Mouse (Mus musculus) frontal cortex, adult 2 months (tissue): ENCODE data around the gene Cryz. TPM values are rescaled to one million over a fixed set of nuclear protein-coding genes. Genes with fewer than 3 reads are reported as not detected.
A peak's percentile ranks its signal among the peaks of the same experiment; 100 is the strongest.
"Not testable (repeated sequence)": the region's sequence is repeated elsewhere in the genome, so short reads cannot be mapped to it uniquely, and the experiment has no call there.

ENCODE experiments used
- DNase-seq, 2 experiments: peaks; one replicate each; pipeline ENCODE4 v3.0.0; 2022; ENCODE audit warnings: low spot score in 1 of 2; ENCODE audit errors: extremely low spot score in 1 of 2
- polyA plus RNA-seq: library from polyadenylated mRNA; depleted of rRNA; stranded (reverse); fragments of >200 nt; gene quantifications from 2 replicates; pipeline ENCODE4 v1.2.3, GENCODE M21; 2012

The Cryz gene
- polyA plus RNA-seq, 1 experiment = 16.0 TPM

DNA sequence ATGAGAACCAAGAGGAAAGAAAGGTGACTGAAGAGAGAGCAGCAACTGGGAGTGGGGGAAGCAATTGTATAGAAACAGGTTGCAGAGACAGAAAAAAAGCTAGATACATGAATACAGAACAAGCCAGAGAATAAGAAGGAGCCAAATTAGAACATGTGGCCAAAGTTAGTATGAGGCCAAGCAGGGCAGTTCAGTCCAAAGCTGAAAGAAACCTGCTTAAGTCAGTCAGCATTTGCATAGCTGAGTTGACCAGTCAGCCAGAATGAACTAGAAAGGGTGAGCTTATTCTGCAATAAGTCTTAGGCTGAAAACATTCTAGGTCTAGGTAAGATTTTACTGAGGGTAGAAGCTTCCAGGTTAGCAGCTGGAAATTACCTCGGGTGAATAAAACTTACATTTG, 11.4 kb downstream of the Cryz start:
- no peak for DNase-seq

DNA sequence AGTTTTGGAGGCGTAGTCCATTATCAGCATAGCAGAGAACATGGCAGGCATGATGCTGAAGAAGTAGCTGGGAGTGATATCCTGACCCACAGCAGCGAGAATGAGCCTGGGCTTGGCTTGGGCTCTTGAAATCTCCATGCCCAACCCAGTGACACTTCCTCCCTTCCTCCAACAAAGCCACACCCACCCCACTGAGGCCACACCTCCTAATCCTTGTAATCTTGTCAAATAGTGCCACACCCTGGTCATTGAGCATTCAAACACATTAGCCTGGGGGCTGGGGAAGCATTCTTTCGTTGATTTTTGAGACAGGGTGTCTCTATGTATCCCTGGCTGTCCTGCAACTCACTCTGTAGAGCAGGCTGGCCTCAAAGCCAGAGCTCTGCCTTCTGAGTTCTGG, 15.4 kb downstream of the Cryz start:
- DNase-seq = no peak

DNA sequence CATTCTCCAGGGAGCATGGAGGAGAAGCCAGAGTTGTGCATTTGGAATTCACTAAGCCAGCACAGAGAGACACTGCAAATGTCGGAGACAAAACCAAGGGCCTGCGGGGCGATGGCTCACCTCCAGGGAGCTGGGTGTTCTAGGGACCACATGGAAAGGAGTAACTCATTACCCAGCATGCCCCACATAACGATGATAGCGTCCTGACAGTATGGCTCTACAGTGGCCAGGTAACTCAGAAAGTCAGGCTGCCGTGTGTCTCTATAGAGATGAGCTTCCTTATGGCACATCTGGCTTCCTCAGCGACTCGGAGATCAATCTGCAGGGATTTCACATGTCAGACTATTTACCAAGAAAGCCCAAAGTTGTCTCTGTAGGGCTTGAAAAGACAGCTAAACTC, 18.3 kb downstream of the Cryz start:
- no peak for DNase-seq

DNA sequence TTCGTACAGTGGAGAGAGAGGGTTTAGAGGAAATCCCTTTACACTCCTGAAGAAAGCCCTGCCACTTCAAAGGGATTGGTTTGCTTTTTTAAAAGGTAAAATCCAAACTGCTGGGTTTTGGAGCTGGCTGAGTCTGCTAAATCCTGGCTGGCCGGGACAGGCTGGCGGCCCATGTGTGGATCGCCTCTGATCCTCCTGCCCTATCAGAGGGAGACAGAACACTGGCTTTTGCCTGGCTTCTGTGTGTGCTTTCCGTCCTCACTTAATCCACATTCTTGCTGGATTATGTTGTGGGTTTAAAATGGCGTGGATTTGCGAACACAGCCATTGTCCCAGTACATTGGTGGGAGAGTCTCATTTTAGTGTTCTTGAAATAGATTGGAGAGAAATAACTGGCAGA, 18.8 kb downstream of the Cryz start:
- DNase-seq = no peak

DNA sequence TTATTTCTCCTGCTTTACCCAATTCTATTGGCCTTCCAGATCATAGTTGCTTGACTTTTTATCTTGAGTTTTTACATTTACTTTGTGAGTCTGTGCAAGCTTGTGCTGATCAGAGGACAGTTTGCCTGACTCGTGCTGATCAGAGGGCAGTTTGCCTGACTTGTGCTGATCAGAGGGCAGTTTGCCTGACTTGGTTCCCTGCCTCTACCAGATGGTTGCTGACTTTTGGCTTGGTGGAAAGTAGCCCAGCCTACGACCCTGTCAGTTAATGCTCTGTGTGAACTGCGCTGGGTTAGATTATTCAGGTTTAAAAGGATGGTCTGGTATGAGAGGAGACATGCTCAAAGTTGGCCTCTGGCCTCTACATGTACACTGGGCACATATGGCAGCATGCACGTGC, 19.6 kb downstream of the Cryz start:
- DNase-seq = no peak

DNA sequence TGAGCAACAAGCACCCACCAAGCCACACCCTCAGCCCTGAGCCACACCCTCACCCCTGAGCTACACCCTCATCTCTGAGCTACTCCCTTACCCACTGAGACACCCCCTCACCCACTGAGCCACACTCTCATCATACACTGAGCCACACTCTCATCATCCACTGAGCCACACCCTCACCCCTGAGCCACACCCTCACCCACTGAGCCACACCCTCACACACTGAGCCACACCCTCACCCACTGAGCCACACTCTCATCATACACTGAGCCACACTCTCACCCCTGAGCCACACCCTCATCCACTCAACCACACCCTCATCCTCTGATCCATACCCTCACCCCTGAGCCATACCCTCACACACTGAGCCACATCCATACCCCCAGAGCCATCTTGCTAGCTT, 31.8 kb downstream of the Cryz start:
- DNase-seq = no peak

DNA sequence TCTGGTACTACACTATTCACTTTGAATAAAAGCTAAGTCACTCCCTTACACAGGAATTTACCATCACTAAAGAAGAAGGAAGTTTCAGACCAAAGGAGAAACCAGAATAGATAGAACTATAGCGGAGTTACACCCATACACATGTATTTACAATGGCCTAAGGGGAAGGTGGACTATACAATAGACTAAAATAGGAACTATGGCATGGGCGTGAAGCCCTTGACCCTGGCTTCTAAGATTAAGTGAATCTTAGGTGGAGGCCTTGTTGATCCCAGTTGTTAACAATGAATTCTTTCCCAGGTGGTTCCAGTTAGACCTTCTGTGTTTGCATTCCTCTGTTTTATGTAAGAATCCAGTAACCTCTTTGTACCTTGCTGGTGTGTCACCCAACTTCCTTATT, 34.8 kb downstream of the Cryz start:
- DNase-seq = not testable (repeated sequence)

DNA sequence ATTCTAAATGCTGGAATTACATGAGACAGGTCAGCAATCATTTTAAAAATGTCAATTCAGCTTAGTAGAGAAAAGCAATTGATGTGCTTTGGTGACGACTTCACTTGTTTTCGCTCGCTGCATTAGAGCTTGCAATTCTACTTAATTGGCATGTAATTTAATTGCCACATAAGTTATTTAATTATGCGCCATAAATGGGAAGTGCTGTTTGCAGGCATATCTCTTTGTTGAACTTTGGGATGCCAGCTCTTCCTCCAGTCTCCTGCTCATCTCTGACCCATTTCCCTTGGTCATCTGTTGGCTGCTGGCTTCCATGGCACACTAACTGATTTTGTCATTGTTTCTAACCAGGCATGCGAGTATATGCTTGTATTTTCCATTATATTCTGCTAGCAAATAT, 36.6 kb downstream of the Cryz start:
- no peak for DNase-seq

DNA sequence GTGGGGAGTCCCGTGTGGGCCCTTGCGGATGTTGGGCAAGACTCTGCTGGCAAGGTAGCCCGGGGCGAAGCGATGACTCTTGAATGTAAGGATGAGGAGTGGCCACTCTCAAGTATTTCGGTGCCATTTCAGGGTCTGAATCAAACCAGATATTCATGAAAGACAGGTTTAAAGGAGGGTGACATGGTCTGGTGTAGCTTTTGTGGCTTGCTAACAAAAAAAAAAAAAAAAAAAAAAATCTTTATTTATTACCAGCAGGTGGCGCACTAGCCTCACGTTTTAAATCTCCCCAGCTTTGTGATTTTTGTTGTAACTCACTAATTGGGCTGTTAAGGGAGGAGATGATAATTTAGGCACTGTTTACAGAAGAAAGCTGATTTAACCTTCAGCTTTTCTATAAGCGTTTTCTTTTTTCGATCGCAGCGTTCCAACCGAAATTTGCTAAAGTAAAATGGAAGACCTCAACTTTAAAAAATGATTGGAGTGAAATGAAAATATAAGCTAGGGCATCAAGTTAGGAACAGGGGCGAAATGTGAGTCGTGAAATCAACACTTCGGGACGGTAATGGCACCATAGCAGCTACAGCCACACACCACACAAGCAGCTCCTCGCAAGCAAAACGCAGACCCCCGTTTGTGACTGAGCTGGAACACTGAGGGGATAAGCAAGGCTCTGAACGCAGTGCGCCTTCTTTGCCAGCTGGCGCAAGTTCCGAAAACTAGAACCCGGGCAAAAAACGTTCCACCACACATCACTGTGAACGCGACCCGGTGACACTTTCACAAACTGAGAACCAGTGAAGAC, 50.3 kb downstream of the Cryz start:
- peak in 1 of 2 experiments; percentile 42 for DNase-seq

DNA sequence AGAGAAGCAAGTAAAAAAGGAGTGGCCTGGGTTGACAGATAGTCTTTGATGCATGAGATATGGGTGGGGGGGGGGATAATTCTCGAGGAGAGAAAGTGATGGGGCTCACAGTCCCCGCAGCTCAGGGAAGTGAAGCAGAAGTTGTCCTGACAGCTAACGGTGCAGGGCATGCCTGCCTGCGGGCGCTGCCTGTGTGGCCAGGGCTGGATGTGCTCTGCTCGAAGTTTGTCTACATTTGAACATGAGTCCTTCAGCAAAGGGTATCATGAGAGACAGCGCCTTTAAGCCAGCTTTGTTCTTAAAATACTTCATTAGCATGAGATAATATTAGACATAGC, 50.9 kb downstream of the Cryz start:
- no peak for DNase-seq

DNA sequence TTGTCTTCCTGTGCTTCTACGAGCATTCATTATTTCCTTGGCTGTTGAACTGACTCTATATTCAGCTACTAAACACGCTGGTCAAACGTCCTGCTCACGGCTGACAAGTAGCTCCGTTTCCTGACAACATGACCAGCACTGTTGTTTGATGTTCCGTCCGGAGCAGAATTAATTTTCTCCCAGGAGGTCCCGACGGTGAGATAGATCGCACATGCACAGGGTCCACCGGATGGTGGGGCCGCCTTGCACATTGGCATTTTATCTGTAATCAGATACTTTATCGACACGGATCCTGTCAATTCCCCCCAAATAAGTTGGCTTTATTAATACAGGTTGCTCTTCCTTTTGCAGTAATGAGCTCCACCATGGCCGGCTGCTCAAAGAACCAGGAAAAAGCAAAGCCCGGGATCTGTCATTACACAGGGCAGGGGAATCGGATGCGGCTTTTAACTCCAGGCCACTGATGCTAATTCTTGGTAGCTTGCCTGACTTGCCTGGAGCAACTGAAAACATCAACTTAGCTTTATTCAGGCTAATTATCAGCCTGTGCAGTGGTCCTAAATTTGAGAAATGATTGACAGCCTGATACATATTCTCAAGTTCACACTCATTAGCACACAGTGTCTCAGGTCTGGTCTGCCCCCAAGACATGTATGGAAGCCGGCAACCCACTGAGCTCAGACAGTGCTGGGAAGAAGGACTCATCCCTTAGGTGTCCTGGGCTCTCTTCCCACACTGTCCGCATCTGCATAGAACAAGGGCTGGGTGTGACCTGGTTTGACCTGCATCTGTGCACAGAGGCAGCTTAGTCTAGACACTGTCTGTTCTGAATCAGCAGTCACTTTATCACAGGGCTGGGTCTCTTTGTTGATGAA, 53.1 kb downstream of the Cryz start:
- no peak for DNase-seq

DNA sequence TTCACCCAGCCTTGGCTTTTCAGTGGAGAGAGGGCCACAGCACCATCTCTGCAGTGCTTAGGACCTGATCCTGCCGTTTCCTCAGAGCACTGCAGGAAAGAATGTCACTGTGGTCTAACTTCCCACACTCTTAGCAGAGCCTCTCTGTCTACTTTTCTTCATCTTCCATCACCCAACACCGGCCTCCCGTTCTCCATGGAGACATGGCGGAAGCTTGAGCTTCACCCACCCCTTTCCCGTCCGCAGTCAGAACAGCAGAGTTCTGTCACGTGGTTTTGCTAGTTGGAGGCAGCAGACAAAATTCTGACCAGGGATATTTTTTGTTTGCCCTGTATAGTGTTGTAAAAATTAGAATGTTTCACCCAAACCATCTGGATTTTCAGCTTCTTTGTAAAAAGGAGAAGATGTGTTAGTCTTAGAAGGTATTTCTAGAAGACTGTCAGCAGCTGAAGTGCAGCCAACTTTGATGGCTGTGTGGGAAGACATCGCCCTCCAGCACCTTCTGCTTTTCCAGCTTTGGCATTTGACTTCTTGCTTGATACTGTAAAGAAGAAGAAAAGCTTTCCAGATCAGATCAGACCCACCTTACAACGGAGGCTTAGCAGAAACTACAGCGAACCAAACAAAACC, 54.8 kb downstream of the Cryz start:
- peak; percentile 80 for DNase-seq

DNA sequence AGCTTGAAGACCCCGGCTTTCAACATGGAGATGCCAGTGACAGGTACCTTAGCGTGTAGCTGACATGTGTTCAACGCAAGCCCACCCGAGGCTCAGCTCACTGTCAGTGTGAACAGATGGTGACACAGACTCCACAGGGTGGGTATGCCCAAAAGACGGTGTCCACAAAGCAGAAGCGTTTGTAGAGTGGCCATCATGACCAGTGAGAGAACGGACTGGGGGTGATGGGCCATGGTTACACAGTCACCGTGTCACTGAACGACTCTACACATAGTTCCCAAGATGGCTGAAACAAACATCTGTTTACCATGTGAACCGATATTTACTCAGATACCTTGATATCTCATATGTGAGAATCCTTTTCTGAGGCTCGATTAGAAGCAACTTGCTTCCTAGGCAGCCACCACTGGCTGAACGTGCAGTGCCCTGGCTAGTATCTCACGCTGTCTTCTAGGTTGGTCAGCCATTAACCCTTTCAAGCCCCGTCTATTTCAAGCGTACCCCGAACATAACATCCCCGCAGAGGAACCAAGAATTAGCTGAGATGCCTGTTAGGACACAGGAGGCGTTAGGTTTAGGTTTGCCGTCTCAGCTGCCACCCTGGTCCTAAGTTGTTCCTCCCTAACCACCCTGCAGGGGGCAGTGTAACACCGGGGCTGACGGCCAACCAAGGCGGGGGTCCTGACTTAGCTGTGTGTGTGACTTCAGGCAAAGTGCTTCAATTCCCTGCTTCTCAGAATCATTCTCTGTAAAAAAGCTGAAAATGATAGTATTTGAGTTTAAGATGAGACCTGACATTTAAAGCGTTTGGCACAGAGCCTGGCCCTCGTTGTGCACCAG, 56.3 kb downstream of the Cryz start:
- peak in 1 of 2 experiments; percentile 92 for DNase-seq

DNA sequence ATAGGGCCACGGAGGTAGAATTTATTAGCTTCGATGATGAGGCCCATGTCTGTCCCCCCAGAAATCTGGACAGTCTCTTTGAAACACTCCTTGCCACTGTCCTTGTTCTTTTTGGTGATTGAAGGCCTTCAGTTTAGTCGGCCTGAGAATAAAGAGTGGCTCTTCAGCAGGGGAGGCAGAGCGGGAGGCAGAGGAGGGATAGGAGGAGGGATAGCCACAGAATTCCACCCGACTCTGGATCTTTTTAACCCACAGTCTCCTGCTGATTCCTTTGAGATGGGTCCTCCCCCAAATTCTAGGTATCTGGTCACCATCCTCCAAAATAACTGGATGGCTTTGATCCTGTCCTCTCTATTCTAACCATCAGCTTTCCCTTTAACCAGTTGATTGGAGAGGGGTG, 56.9 kb downstream of the Cryz start:
- DNase-seq = no peak

DNA sequence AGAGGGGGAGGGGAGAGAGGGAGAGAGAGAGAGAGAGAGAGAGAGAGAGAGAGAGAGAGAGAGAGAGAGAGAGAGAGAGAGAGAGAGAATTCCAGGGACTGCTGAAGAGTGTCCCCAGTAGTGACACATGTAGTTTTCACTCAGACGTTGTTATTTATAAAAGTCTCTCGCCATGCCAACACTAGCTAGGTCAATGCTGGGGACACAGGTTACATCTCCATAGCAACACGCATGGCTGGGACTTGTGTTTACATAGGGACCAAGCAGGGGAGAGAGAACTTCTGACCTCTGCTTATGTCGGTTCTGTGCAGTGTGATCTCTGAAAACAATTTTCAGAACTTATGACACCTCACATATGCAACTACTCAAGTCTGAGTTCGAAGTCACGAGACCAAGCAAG, 57.8 kb downstream of the Cryz start:
- DNase-seq = no peak

DNA sequence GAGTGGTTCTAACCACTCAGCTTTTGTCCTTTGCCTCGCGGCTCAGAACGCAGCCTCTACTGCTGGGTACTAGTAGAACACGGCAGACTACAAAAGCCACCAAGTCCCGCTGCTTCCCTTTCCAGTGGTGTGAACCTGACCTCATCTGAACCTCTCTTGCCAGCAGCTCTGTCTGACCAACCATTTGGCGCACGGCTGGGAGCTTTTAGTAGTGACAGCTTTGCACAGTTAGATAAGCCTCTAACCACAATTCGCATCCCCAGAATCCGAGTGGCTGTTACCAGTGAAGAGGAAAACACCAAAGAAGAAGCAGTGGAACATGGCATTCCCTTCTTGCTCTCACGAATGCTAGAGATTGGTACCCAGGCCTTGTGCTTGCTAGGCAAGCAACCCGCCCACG, 58.4 kb downstream of the Cryz start:
- no peak for DNase-seq

DNA sequence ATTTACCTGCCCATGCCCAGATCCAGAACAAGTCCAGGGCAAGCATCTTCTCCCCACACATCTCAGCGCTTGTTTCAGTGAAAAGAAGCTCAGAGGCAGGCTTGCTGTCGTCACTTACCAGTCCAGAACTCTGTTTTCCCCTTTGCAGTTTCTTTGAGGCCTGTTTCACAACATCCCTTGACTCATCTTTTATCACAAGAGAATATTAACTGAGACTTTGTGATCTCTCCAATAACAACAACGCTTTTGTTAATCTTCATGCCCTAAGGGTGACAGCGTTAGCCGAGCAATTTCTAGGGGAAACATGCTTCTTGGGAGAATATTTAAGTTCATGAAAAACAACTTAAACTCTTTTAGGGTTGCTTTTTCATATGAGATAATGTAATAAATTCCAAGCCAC, 59.2 kb downstream of the Cryz start:
- DNase-seq = no peak

DNA sequence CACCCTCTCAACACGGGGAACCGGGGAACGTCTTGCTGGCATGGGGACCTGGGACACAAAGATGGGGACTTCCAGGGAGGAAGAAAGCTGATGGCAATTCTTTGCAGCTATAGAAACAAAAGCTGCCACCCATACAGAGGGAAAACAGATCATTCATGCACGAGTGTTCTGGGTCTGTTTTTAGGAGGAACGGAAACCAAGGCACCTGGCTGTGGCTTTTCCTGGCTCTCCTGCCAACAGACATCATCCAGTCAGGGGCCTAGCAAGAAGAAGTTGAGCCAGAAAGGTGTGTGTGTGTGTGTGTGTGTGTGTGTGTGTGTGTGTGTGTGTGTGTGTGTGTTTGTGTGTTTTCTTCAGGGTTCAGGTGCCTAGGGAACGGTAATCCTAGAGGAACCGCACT, 67.0 kb downstream of the Cryz start, which contains the start of gene Erich3:
Gene Erich3 (plus strand): TSS at position 315 of the 400 bp plus-strand sequence.
- peak in 1 of 2 experiments; percentile 17 for DNase-seq

DNA sequence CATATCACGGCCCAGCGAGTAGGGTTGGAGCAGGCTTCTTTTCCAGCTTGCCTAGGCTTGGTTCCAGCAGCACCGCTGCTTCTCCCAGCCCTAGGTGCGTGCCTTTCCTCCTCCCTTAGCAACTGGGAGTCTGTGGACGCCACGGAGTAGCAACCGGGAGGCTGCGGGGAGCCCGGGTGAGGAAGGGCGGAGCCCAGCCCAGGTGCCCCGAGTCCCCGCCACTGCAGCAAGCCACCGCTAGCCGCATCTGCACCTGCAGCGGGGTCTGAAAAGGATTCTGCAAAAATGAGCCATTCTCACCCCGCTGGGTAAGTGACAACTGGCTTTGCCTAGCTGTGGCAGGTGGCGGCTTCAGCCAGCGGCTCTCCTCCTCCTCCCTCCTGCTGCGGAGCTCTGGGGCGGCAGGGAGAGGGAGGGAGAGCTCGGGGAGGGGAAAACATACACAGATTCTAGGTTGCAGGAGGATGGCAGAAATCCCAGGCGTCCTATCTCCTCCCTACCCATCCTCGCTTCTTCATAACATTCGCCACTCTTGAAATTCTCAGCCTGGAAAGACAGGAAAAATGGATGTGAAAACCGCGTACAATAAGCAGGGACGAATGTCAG, 67.6 kb downstream of the Cryz start:
- DNase-seq = peak; percentile 64 to 80

DNA sequence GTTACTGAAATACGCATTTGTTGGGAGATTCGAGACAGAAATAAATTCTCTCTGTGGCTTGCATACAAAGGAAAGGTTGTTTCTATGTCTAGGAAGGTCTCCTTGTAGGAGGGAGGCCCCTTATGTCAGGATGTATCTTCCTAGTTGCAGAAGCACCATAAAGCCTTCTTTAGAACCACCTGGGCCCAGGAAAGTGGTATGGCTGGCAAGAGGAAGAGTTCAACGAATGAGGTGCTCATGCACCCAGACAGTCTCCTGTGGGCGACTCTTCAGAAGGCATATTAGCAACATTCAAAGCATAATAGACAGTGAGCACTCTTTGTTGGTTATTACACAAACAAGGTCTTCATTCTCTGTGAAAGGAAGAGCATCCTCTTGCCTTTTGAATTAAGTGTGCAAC, 68.1 kb downstream of the Cryz start:
- DNase-seq = peak in 1 of 2 experiments; percentile 15
